Mouse (Mus musculus): ENCODE results near the gene Rnf31. TPM values are rescaled to one million over a fixed set of nuclear protein-coding genes. Genes with fewer than 3 reads are reported as not detected.

The Rnf31 gene
- total and polyA plus RNA-seq, 2 experiments from 2014 or later: 13.6 to 15.0 TPM

- 85% methylated on average over 3 of the region's 3 CpGs for WGBS
- no peak for DNase-seq (ENCODE audit: low spot score)
- no peaks in the 10 kb centered on the region for H3K27me3 ChIP-seq (ENCODE audit: control insufficient read depth, insufficient read depth, low read length)
- H3K4me1 ChIP-seq (ENCODE audit: control insufficient read depth, insufficient read depth): no peaks in the 10 kb centered on the region
- H3K36me3 ChIP-seq (replicated peaks; ENCODE audit: control insufficient read depth, insufficient read depth, low read length): peaks cover 71% of the 10 kb centered on the region
- H3K9me3 ChIP-seq (replicated peaks; ENCODE audit: control insufficient read depth, low read length): no peaks in the 10 kb centered on the region
- no peak for ATAC-seq (ENCODE audit: insufficient read depth, low read depth)
- no peak overlapping the region for H3K9ac ChIP-seq (replicated peaks; ENCODE audit: low read depth, low read length)
- no peak overlapping the region for H3K4me3 ChIP-seq (ENCODE audit: low read depth, low read length)
- H3K27ac ChIP-seq (ENCODE audit: low read depth): no peak overlapping the region
- no peak overlapping the region for H3K4me2 ChIP-seq (ENCODE audit: low read depth, low read length)
- TF ChIP-seq EP300 (IDR thresholded peaks at IDR 0.05; ENCODE audit: low read depth): no peak
- TF ChIP-seq CTCF (IDR thresholded peaks at IDR 0.05; ENCODE audit: low read depth): no peak
Measured at GRCm38 (mm10) chr14:55567496-55567895, 24.0 kb upstream of the Rnf31 start.

- peak; percentile 13 for DNase-seq (ENCODE audit: low spot score)
- H3K36me3 ChIP-seq (replicated peaks; ENCODE audit: control insufficient read depth, insufficient read depth, low read length): peaks cover 41% of the 10 kb centered on the region
- H3K27me3 ChIP-seq (ENCODE audit: control insufficient read depth, insufficient read depth, low read length): no peaks in the 10 kb centered on the region
- 66% methylated on average over 2 of the region's 2 CpGs for WGBS
- H3K9ac ChIP-seq (replicated peaks; ENCODE audit: low read depth, low read length): no peak overlapping the region
- no peak overlapping the region for H3K4me3 ChIP-seq (ENCODE audit: low read depth, low read length)
- no peak for ATAC-seq (ENCODE audit: insufficient read depth, low read depth)
- peaks cover 12% of the 10 kb centered on the region; the same call in 1 of the 2 replicates for H3K4me1 ChIP-seq (ENCODE audit: control insufficient read depth, insufficient read depth)
- peak overlapping the region; percentile 54 for H3K27ac ChIP-seq (ENCODE audit: low read depth)
- TF ChIP-seq CTCF (IDR thresholded peaks at IDR 0.05; ENCODE audit: low read depth) (no peak), EP300 (IDR thresholded peaks at IDR 0.05; ENCODE audit: low read depth) (no peak)
- no peak overlapping the region for H3K4me2 ChIP-seq (ENCODE audit: low read depth, low read length)
- H3K9me3 ChIP-seq (replicated peaks; ENCODE audit: control insufficient read depth, low read length): no peaks in the 10 kb centered on the region
Measured at GRCm38 (mm10) chr14:55570588-55570987, 20.9 kb upstream of the Rnf31 start.

GRCm38 (mm10) chr14:55571760-55572159 is 19.7 kb upstream of the Rnf31 start:
- Histone ChIP-seq H3K27ac (ENCODE audit: low read depth) (no peak overlapping the region), H3K4me2 (ENCODE audit: low read depth, low read length) (no peak overlapping the region), H3K4me1 (ENCODE audit: control insufficient read depth, insufficient read depth) (peaks cover 12% of the 10 kb centered on the region; the same call in 1 of the 2 replicates), H3K36me3 (replicated peaks; ENCODE audit: control insufficient read depth, insufficient read depth, low read length) (peaks cover 30% of the 10 kb centered on the region), H3K4me3 (ENCODE audit: low read depth, low read length) (no peak overlapping the region), H3K9ac (replicated peaks; ENCODE audit: low read depth, low read length) (no peak overlapping the region), H3K9me3 (replicated peaks; ENCODE audit: control insufficient read depth, low read length) (no peaks in the 10 kb centered on the region), H3K27me3 (ENCODE audit: control insufficient read depth, insufficient read depth, low read length) (no peaks in the 10 kb centered on the region)
- ATAC-seq (ENCODE audit: insufficient read depth, low read depth) (no peak), DNase-seq (ENCODE audit: low spot score) (no peak)
- TF ChIP-seq CTCF (IDR thresholded peaks at IDR 0.05; ENCODE audit: low read depth) (no peak), EP300 (IDR thresholded peaks at IDR 0.05; ENCODE audit: low read depth) (no peak)

DNA sequence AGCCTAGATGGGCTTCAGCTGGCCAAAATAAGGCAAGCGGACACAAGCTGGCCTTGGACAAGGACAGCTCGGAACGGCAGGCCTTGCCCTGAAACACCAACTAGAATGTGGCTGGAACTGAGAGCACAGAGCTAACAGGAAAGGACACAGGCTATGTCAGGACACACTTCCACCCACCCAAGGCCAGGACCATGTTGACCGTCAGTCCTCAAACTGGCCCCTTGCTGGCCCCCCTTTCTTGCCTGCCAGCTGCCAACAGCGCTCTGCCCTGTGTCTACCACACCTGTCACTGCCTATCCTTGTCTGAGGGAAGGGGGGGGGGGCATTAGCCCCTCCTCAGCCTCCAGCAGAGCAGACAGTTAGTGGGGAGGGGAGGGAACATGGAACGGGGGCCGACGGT is 16.2 kb upstream of the Rnf31 start, which contains the start of gene Fitm1:
Gene Fitm1, plus strand, starts transcription at position 316 of the 400 bp plus-strand sequence.
- peak; percentile 73 for DNase-seq (ENCODE audit: low spot score)
- ATAC-seq (ENCODE audit: insufficient read depth, low read depth): peak; percentile 84
- peaks cover 20% of the 10 kb centered on the region; the same call in 1 of the 2 replicates for H3K4me1 ChIP-seq (ENCODE audit: control insufficient read depth, insufficient read depth)
- peak within 1 kb of the TSS; percentile 56 for H3K4me2 ChIP-seq (ENCODE audit: low read depth, low read length)
- WGBS: 36% methylated on average over 7 of the region's 8 CpGs
- H3K27ac ChIP-seq (ENCODE audit: low read depth): peak within 1 kb of the TSS; percentile 94
- peak; percentile 66; the same call in 1 of the 2 replicates for TF ChIP-seq EP300 (IDR thresholded peaks at IDR 0.05; ENCODE audit: low read depth)
- TF ChIP-seq CTCF (IDR thresholded peaks at IDR 0.05; ENCODE audit: low read depth): no peak
- H3K9ac ChIP-seq (replicated peaks; ENCODE audit: low read depth, low read length): peak within 1 kb of the TSS; percentile 61
- H3K36me3 ChIP-seq (replicated peaks; ENCODE audit: control insufficient read depth, insufficient read depth, low read length): peaks cover 8% of the 10 kb centered on the region
- no peaks in the 10 kb centered on the region for H3K9me3 ChIP-seq (replicated peaks; ENCODE audit: control insufficient read depth, low read length)
- peak within 1 kb of the TSS; percentile 43 for H3K4me3 ChIP-seq (ENCODE audit: low read depth, low read length)
- no peaks in the 10 kb centered on the region for H3K27me3 ChIP-seq (ENCODE audit: control insufficient read depth, insufficient read depth, low read length)

DNA sequence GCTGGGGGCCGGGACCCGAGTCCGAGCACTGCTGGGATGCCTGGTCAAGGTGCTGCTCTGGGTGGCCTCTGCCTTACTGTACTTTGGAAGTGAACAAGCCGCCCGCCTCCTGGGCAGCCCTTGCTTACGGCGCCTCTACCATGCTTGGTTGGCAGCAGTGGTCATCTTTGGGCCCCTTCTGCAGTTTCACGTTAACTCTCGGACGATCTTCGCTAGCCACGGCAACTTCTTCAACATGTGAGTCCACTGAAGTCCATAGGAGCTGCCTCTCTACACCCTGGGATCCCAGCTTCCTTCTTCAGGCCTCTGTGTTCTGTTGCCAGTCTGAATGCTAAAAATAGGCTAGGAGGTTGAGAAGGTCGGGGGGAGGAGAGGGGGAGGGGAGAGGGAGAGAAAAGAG is 15.8 kb upstream of the Rnf31 start:
- no peaks in the 10 kb centered on the region for H3K9me3 ChIP-seq (replicated peaks; ENCODE audit: control insufficient read depth, low read length)
- 29% methylated on average over 13 of the region's 13 CpGs for WGBS
- H3K9ac ChIP-seq (replicated peaks; ENCODE audit: low read depth, low read length): peak overlapping the region; percentile 61
- peak; percentile 68 for DNase-seq (ENCODE audit: low spot score)
- H3K4me3 ChIP-seq (ENCODE audit: low read depth, low read length): peak overlapping the region; percentile 43
- H3K4me2 ChIP-seq (ENCODE audit: low read depth, low read length): peak overlapping the region; percentile 56
- no peaks in the 10 kb centered on the region for H3K27me3 ChIP-seq (ENCODE audit: control insufficient read depth, insufficient read depth, low read length)
- peak; percentile 65 for ATAC-seq (ENCODE audit: insufficient read depth, low read depth)
- peak overlapping the region; percentile 94 for H3K27ac ChIP-seq (ENCODE audit: low read depth)
- TF ChIP-seq EP300 (IDR thresholded peaks at IDR 0.05; ENCODE audit: low read depth) (no peak), CTCF (IDR thresholded peaks at IDR 0.05; ENCODE audit: low read depth) (no peak)
- peaks cover 12% of the 10 kb centered on the region for H3K36me3 ChIP-seq (replicated peaks; ENCODE audit: control insufficient read depth, insufficient read depth, low read length)
- H3K4me1 ChIP-seq (ENCODE audit: control insufficient read depth, insufficient read depth): peaks cover 20% of the 10 kb centered on the region; the same call in 1 of the 2 replicates

- no peak for ATAC-seq (ENCODE audit: insufficient read depth, low read depth)
- Histone ChIP-seq H3K9ac (replicated peaks; ENCODE audit: low read depth, low read length) (peak overlapping the region; percentile 61; the same call in 1 of the 2 replicates), H3K4me3 (ENCODE audit: low read depth, low read length) (peak overlapping the region; percentile 43; the same call in 1 of the 2 replicates), H3K27ac (ENCODE audit: low read depth) (peak overlapping the region; percentile 94), H3K4me1 (ENCODE audit: control insufficient read depth, insufficient read depth) (peaks cover 20% of the 10 kb centered on the region; the same call in 1 of the 2 replicates), H3K36me3 (replicated peaks; ENCODE audit: control insufficient read depth, insufficient read depth, low read length) (peaks cover 18% of the 10 kb centered on the region), H3K9me3 (replicated peaks; ENCODE audit: control insufficient read depth, low read length) (no peaks in the 10 kb centered on the region), H3K4me2 (ENCODE audit: low read depth, low read length) (peak overlapping the region; percentile 56), H3K27me3 (ENCODE audit: control insufficient read depth, insufficient read depth, low read length) (no peaks in the 10 kb centered on the region)
- 52% methylated on average over 16 of the region's 16 CpGs for WGBS
- no peak for DNase-seq (ENCODE audit: low spot score)
- TF ChIP-seq EP300 (IDR thresholded peaks at IDR 0.05; ENCODE audit: low read depth) (no peak), CTCF (IDR thresholded peaks at IDR 0.05; ENCODE audit: low read depth) (no peak)
Measured at GRCm38 (mm10) chr14:55576376-55576775, 15.1 kb upstream of the Rnf31 start.

All from heart, postnatal 0 days (tissue).